Mouse (Mus musculus) heart, adult 2 months (tissue): ENCODE measurements at regions not wholly inside any gene's neighbourhood (a gene's known extent, or its start where the extent isn't known, plus 50 kb on each side); places are given as distances from the start of the nearest gene placed in this dataset.

Experiments used
- CTCF ChIP-seq: fragments of 200-600 bp; IDR thresholded peaks from 2 replicates; pipeline ENCODE4 v1.8.1; 2022; ENCODE audit warnings: antibody characterized with exemption, mild to moderate bottlenecking, moderate library complexity
- EP300 ChIP-seq: fragments of 200-500 bp; IDR thresholded peaks from 2 replicates; pipeline ENCODE4 v1.6.1; 2011; ENCODE audit warnings: low read depth, low read length, control low read depth; ENCODE audit not compliant: insufficient read depth
- POLR2A ChIP-seq: fragments of 200-500 bp; IDR thresholded peaks from 2 replicates; pipeline ENCODE4 v1.6.1; 2011; ENCODE audit warnings: mild to moderate bottlenecking, low read depth, low read length, control low read depth; ENCODE audit not compliant: insufficient read depth

DNA sequence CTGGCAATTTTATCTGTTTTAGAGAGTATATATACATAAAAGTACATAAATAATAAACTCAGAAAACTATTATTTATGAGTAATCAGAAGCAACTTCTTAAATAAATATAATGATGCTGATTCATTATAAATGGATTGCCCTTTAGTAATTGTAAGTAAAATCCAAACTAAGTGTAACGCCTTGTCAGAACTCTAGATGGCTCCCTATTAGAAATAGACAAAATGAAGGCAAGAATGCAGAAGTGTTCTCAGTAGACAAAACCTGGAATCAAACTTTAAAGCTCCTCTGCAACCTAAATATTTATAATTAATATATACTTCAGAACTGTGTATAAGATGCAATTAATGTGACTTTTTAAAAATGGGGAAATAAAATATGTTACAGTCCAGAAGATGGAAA, 73.4 kb upstream of the Lipo1 start:
- TF ChIP-seq POLR2A = no peak
- peak; percentile 41 for TF ChIP-seq CTCF
- no peak for TF ChIP-seq EP300
